Mouse (Mus musculus): Measurements from ENCODE around the gene Mdk. TPM values are rescaled to one million over a fixed set of nuclear protein-coding genes. Genes with fewer than 3 reads are reported as not detected.

Gene Mdk
- total RNA-seq, 2 experiments from 2014 or later: 0.77 TPM; not detected in 1

Other genes with a start within 250 kb of the Mdk start
- 18.8 and 26.9 TPM in 2 replicates for gene Atg13, start 221.7 kb downstream of the Mdk start, total RNA-seq (2015; ENCODE audit: low replicate concordance)
- gene Atg13, start 221.7 kb downstream of the Mdk start, total RNA-seq (2017; ENCODE audit: low replicate concordance): 7.0 and 15.3 TPM in 2 replicates
- gene Harbi1, start 221.4 kb downstream of the Mdk start, total RNA-seq (2015; ENCODE audit: low replicate concordance): 0.63 and 6.0 TPM in 2 replicates
- gene Harbi1, start 221.4 kb downstream of the Mdk start, total RNA-seq (2017; ENCODE audit: low replicate concordance): 1.9 and 2.5 TPM in 2 replicates
- 16.5 and 32.2 TPM in 2 replicates for gene Ambra1, start 202.2 kb downstream of the Mdk start, total RNA-seq (2015; ENCODE audit: low replicate concordance)
- gene Ambra1, start 202.2 kb downstream of the Mdk start, total RNA-seq (2017; ENCODE audit: low replicate concordance): 15.8 and 30.9 TPM in 2 replicates
- gene Chrm4, start 5.0 kb downstream of the Mdk start, total RNA-seq (2015; ENCODE audit: low replicate concordance): not detected in 2 replicates
- gene Chrm4, start 5.0 kb downstream of the Mdk start, total RNA-seq (2017; ENCODE audit: low replicate concordance): not detected in 2 replicates
- not detected in 2 replicates for gene Gm9821, start 13.4 kb upstream of the Mdk start, total RNA-seq (2015; ENCODE audit: low replicate concordance)
- 0.28 TPM in 1 of 2 replicates, not detected in the other for gene Gm9821, start 13.4 kb upstream of the Mdk start, total RNA-seq (2017; ENCODE audit: low replicate concordance)
- gene Dgkz, start 43.6 kb upstream of the Mdk start, total RNA-seq (2015; ENCODE audit: low replicate concordance): 35.9 and 75.1 TPM in 2 replicates
- gene Dgkz, start 43.6 kb upstream of the Mdk start, total RNA-seq (2017; ENCODE audit: low replicate concordance): 13.7 and 19.5 TPM in 2 replicates
- 0.38 and 1.7 TPM in 2 replicates for gene Creb3l1, start 92.2 kb upstream of the Mdk start, total RNA-seq (2015; ENCODE audit: low replicate concordance)
- gene Creb3l1, start 92.2 kb upstream of the Mdk start, total RNA-seq (2017; ENCODE audit: low replicate concordance): 0.68 TPM in 1 of 2 replicates, not detected in the other
- gene Phf21a, start 160.8 kb upstream of the Mdk start, total RNA-seq (2015; ENCODE audit: low replicate concordance): 11.1 and 27.0 TPM in 2 replicates
- 15.2 and 17.0 TPM in 2 replicates for gene Phf21a, start 160.8 kb upstream of the Mdk start, total RNA-seq (2017; ENCODE audit: low replicate concordance)